Mouse (Mus musculus) adrenal gland, postnatal 4 days (tissue): ENCODE results near the gene Urah. TPM values are rescaled to one million over a fixed set of nuclear protein-coding genes. Genes with fewer than 3 reads are reported as not detected.
A peak's percentile ranks its signal among the peaks of the same experiment; 100 is the strongest.

Experiments used
- DNase-seq, 2 experiments: peaks; one replicate each; pipeline ENCODE4 v3.0.0; 2021 to 2022; ENCODE audit warnings: low spot score in 2 of 2, mixed read lengths in 2 of 2
- total RNA-seq, 2 experiments: library from RNA; stranded (reverse); gene quantifications; 2 replicates each; pipeline ENCODE4 v1.2.3; 2021

Urah gene
- total RNA-seq, 2 experiments from 2014 or later: 0.70 to 17.0 TPM

DNA sequence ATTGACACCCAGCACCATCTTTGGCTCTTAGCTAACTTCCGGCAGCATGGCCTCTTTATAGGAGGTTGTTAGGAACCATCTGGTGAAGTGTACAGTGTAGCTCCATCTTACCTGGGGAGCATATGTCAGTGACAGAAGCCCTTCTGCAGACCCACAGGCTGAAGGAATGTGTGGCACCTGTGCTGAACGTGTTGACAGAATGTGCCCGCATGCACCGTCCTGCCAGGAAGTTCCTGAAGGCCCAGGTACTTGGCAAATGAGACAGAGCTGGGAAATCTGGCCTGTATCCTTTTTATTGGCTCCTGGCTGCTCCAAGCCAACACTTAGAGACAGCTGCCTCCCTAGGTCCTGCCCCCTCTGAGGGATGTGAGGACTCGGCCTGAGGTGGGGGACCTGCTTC is 25.9 kb downstream of the Urah start:
- no peak for DNase-seq

DNA sequence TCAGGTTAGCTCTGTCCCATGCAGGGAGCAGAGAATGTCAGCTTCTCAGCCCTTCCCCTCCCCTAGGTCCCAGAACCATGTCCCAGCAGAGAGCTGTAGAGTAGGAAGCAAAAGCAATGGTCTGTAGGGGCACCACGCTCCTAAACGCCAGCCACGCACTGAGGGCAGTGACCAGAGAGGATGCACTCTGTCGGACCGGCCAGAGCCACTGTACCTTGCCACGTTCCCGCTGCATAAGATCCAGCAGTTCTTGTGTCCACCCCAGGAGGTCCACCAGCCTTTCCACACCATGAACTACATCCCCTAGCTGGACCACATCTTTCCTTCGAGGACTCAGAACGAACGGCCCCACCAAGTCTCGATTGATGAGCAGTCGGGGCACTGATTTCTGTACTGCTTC is 29.9 kb downstream of the Urah start:
- DNase-seq: no peak

DNA sequence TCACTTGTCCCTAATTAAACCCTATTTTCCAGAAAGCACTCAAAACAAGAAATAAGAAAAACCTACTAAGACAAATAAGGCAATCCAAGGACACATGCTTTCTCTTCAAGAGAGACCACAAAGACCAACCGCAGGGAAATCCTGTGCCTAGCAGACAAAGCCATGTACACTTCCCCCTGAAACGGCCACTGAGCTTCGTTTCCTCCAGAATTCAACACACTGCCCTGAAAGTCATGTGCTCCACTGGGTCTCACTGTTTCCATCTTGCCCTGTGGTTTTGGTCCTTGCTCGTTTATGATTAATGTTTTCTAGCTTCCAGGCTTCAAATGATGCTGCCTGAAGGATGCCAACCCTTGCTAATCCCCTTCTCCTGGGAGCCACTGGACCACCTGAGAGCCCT is 39.4 kb downstream of the Urah start:
- no peak for DNase-seq

DNA sequence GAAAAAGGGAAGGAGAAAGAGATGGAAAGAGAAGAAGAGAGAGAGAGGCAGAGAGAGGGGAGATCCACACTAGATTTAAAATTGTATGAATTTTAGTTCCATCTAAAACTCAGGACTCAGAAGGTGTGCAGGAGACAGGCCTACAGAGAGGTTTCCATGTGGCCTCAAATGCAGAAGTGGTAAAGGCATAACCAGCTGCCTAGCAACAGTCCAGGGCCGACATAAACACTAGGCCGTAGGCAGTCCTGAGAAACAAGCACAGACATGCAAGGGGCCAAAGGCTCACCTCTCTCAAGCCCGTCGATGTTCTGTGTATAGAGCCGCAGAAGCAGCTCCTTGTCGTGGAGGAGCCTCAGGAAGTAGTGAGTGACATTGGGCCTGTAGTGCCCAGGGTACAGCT is 42.5 kb downstream of the Urah start:
- DNase-seq: no peak

DNA sequence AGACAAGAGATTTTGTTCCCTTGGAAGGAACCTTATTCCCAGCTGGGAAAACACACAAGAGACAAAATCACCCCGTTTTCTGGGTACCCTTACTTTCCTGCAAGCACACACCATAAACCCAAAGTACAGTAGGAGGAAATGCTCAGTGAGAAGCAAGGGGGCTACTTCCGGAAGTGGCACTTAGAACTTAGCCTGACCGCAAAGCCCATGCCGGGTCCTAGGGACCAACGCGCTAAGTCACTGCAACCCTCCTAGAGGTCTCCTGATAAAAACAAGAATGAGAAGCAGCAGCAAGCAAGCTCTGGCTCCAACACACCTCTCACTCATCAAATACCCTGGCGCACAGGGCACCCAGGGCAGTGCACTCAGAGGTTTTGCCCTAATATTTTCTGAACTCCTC is 44.5 kb downstream of the Urah start:
- no peak for DNase-seq

DNA sequence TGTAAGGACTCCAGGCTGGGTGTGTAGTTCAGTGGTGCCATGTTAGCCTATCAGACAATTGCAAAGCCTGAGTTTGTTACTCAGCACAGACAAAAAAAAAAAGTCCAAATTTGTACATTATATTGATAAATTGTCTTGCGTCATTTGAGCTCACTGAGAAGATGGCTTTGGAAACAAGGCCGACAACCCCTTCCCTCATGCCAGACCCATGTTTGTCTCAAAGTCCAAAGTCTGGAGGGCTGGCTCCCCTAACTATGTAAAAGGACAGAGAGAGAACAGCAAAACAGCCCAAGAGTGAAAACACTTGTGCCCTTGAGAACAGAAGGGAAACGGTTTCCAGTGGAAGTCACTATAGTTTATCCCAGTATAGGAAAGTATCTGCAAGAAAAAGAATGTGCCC is 45.6 kb downstream of the Urah start:
- DNase-seq: no peak

DNA sequence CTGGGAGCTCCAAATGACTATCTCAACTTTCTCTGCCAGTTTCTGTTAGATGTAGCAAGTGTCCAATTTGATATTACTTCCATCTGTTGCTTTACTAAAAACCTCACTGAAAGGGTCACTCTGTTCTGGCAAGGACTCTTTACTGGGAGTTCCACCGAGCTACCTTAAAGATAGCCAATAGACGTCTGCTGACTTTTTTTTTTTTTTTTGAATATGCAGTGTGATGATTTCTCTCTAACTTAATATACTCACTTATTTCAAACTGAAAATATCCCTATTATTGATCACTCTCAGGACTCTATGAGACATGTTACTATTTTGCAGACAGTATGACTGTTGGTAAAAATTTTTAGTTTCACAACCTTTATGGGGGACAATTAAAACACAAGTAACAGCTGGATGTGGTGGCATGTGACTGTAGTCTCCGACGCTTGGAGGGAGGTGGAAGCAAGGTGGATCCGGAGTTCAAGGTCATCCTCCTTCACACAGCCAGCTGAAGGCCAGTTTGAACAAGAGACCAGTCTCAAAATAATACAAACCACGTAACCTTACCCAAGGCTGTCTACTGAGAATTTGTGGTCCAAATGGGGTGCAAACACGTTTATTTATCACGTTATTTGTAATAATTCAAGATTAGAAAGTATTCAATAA is 46.2 kb downstream of the Urah start:
- no peak for DNase-seq

DNA sequence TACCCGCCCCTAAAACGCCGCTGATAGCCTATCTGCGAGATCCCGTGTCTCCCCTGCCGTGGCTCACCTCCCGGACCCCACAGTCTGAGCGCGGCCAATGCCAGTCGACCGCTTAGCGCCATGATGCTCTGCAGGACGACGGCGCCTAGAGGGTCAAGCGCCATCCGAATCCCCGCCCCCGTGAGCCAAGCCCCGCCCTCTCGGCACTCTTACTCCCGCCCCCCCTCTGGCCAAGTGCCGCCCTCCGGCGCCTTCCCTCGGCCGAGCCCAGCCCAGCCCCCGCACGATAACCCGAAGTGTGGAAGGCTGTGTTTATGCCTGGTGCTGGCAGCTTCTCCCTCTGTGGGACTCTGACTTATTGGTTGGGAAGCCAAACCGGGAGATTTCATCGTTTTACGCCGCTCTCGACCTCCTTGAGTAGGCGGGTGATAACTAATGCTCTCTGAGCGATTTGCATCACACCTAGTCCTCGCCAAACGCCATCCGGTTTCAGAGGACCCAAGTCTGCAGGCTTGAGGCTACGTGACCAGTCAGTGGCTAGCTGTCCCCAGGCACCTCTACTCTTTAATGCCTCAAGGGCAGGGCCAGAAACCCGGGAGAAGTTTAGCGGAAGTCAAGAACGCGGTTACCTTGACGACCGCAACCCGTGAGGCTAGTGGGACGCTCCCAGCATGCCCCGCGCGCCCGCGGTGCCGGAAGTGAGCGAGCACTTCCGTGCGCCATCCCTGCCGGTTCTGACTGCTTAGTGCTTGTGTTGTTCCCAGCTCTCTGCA is 47.1 kb downstream of the Urah start, which contains the start of the genes Psmd13 and Sirt3:
Psmd13 (plus strand) TSS at position 273 of the 773 bp plus-strand sequence.
Sirt3 (minus strand) TSS at position 614 of the 773 bp plus-strand sequence.
- DNase-seq: peak; percentile 88 to 89

DNA sequence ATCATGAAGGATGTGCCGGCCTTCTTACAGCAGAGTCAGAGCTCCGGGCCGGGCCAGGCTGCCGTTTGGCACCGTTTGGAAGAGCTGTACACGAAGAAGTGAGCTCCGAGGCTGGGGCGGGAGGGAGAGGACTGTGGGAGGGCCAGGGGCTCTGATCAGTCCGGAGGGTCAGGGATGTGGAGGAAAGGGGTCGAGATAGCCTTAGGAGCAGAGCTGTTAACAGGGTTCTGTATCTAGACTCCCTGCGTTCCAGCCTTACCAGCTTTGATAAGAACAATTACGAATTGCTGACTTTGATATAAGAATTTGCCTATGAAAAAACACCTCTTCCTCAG is 47.6 kb downstream of the Urah start:
- DNase-seq: no peak

Other genes with a start within 250 kb of the Urah start
- gene Olfr46, start 233.7 kb upstream of the Urah start, total RNA-seq: not detected
- gene Olfr61, start 206.0 kb upstream of the Urah start, total RNA-seq: not detected
- not detected for gene Olfr53, start 188.6 kb upstream of the Urah start, total RNA-seq
- not detected for gene Olfr539, start 175.1 kb upstream of the Urah start, total RNA-seq
- gene Olfr45, start 153.1 kb upstream of the Urah start, total RNA-seq: not detected
- gene Olfr541, start 137.8 kb upstream of the Urah start, total RNA-seq: not detected
- 100 to 1,000 TPM in 1 of 2 experiments, 1 to 10 TPM in 1; 4.1 to 138 TPM for gene Cyp2e1, start 71.3 kb upstream of the Urah start, total RNA-seq
- under 1 TPM in 1 of 2 experiments, not detected in 1; 0.42 TPM for gene Syce1, start 47.2 kb upstream of the Urah start, total RNA-seq
- 1 to 10 TPM; 5.1 to 5.4 TPM for gene Zfp941, start 12.8 kb upstream of the Urah start, total RNA-seq
- gene Scgb1c1, start 10.5 kb downstream of the Urah start, total RNA-seq: not detected
- gene Odf3, start 12.8 kb downstream of the Urah start, total RNA-seq: under 1 TPM; 0.40 to 0.76 TPM
- 1 to 10 TPM in 1 of 2 experiments, not detected in 1; 1.2 TPM for gene Gm45785, start 21.3 kb downstream of the Urah start, total RNA-seq
- gene Ric8a, start 21.9 kb downstream of the Urah start, total RNA-seq: 10 to 100 TPM; 64.3 to 69.0 TPM
- gene Bet1l, start 22.6 kb downstream of the Urah start, total RNA-seq: 10 to 100 TPM; 40.2 to 42.9 TPM
- gene Psmd13, start 47.0 kb downstream of the Urah start, total RNA-seq: 100 to 1,000 TPM; 123 to 133 TPM
- gene Sirt3, start 47.3 kb downstream of the Urah start, total RNA-seq: 10 to 100 TPM; 34.7 to 41.8 TPM
- gene Cox8b, start 65.4 kb downstream of the Urah start, total RNA-seq: 100 to 1,000 TPM; 183 to 297 TPM
- 1 to 10 TPM; 2.1 to 4.9 TPM for gene Nlrp6, start 85.9 kb downstream of the Urah start, total RNA-seq
- 10 to 100 TPM; 41.5 to 44.5 TPM for gene Pgghg, start 106.4 kb downstream of the Urah start, total RNA-seq
- gene Ifitm5, start 115.3 kb downstream of the Urah start, total RNA-seq: 1 to 10 TPM; 2.6 to 2.8 TPM
- not detected for gene Gm45717, start 120.9 kb downstream of the Urah start, total RNA-seq
- 100 to 1,000 TPM; 508 to 623 TPM for gene Ifitm2, start 121.0 kb downstream of the Urah start, total RNA-seq
- gene Ifitm1, start 132.2 kb downstream of the Urah start, total RNA-seq: 10 to 100 TPM in 1 of 2 experiments, 1 to 10 TPM in 1; 8.0 to 13.7 TPM
- 100 to 1,000 TPM; 109 to 115 TPM for gene Ifitm3, start 175.8 kb downstream of the Urah start, total RNA-seq
- gene Ifitm6, start 182.9 kb downstream of the Urah start, total RNA-seq: 1 to 10 TPM; 2.1 to 4.5 TPM
- not detected for gene Gm17387, start 194.1 kb downstream of the Urah start, total RNA-seq
- 10 to 100 TPM in 1 of 2 experiments, 1 to 10 TPM in 1; 7.0 to 11.3 TPM for gene B4galnt4, start 226.1 kb downstream of the Urah start, total RNA-seq
- 1 to 10 TPM; 1.6 to 2.2 TPM for gene Pkp3, start 243.2 kb downstream of the Urah start, total RNA-seq